8 mouse cellular contexts compared by ENCODE assay signal in genomic region chr2:32574901-32575585, GRCm38 (mm10). TPM values are rescaled to one million over a fixed set of nuclear protein-coding genes. Genes with fewer than 3 reads are reported as not detected.
A peak's percentile ranks its signal among the peaks of the same experiment; 100 is the strongest.
DNase-seq lines count a peak whose midpoint lies in the region; ATAC-seq lines count a peak whose summit lies in the region.

No protein-coding gene starts in this region.

- H3K9me3 ChIP-seq in heart, embryonic 14.5 days (ENCODE audit: control insufficient read depth, low read length) = no peaks in the 10 kb centered on the region
- H3K9me3 ChIP-seq in neural tube, embryonic 15.5 days (replicated peaks) = no peaks in the 10 kb centered on the region

- no peak for ATAC-seq in heart, embryonic 14.5 days (ENCODE audit: insufficient number of reproducible peaks, insufficient read depth, low FRiP score, low read depth)
- ATAC-seq in neural tube, embryonic 15.5 days (ENCODE audit: low FRiP score) = peak; percentile 51; the same call in 1 of the 2 replicates

- peak overlapping the region; percentile 78 for H3K4me2 ChIP-seq in heart, embryonic 14.5 days (ENCODE audit: low read length)
- H3K4me2 ChIP-seq in neural tube, embryonic 15.5 days = peak overlapping the region; percentile 99

- 2% methylated on average over 26 of the region's 26 CpGs for WGBS in heart, embryonic 14.5 days
- WGBS in neural tube, embryonic 15.5 days = 2% methylated on average over 26 of the region's 26 CpGs

- peaks cover 14% of the 10 kb centered on the region; the same call in 1 of the 2 replicates for H3K36me3 ChIP-seq in heart, embryonic 14.5 days (ENCODE audit: control insufficient read depth, insufficient read depth, low read length)
- H3K36me3 ChIP-seq in neural tube, embryonic 15.5 days = peaks cover 4% of the 10 kb centered on the region; the same call in 1 of the 2 replicates

- DNase-seq in urinary bladder, postnatal 25 days (ENCODE audit: low spot score) = peak; percentile 36
- DNase-seq in urinary bladder, adult 2 months (ENCODE audit: low spot score) = no peak
- DNase-seq in embryo, embryonic 10 days (ENCODE audit: low spot score) = peak; percentile 61
- peak; percentile 75 for DNase-seq in layer of hippocampus, adult 11-12 months (ENCODE audit: low spot score)
- peak; percentile 47 to 49 for DNase-seq in lung, adult 18-20 months
- DNase-seq in testis, postnatal 10 days (ENCODE audit: low spot score) = no peak

- H3K4me1 ChIP-seq in heart, embryonic 14.5 days (ENCODE audit: control insufficient read depth in 2 of 2, insufficient read depth in 2 of 2, low read length in 2 of 2) = peaks cover 3 to 17% of the 10 kb centered on the region in 2 experiments; a peak in 3 of 4 replicates
- H3K4me1 ChIP-seq in neural tube, embryonic 15.5 days = peaks cover 40% of the 10 kb centered on the region

- no peak overlapping the region for H3K27ac ChIP-seq in heart, embryonic 14.5 days (replicated peaks in 1 of 2; ENCODE audit: control insufficient read depth in 1 of 2, insufficient read depth in 1 of 2, low read depth in 2 of 2, low read length in 2 of 2)
- H3K27ac ChIP-seq in neural tube, embryonic 15.5 days (replicated peaks) = peak overlapping the region; percentile 51

- peak overlapping the region; percentile 58 for H3K9ac ChIP-seq in heart, embryonic 14.5 days (ENCODE audit: low read length)
- H3K9ac ChIP-seq in neural tube, embryonic 15.5 days (replicated peaks) = peak overlapping the region; percentile 59

- H3K27me3 ChIP-seq in heart, embryonic 14.5 days (ENCODE audit: control insufficient read depth, insufficient read depth, low read length) = peaks cover 28% of the 10 kb centered on the region
- H3K27me3 ChIP-seq in neural tube, embryonic 15.5 days (replicated peaks) = peaks cover 20% of the 10 kb centered on the region; the same call in 1 of the 2 replicates

- peak overlapping the region; percentile 22 to 39 for H3K4me3 ChIP-seq in heart, embryonic 14.5 days (ENCODE audit: control insufficient read depth in 1 of 2, insufficient read depth in 1 of 2, low read depth in 1 of 2, low read length in 2 of 2)
- peak overlapping the region; percentile 51 for H3K4me3 ChIP-seq in neural tube, embryonic 15.5 days (replicated peaks)

RNA-seq across cellular contexts. Expression of gene 9430097D07Rik, which starts 0.4 kb away (rescaled TPM):
- 0.07 TPM in 1 of 2 replicates, not detected in the other for polyA plus RNA-seq in urinary bladder, adult 2 months (2012; rRNA removed)
- 0.13 TPM in 1 of 2 replicates, not detected in the other for polyA plus RNA-seq in heart, embryonic 14.5 days (2014; fragmentation: Nextera tagmentation; extraction: Ambion mirVana)
- polyA plus RNA-seq in neural tube, embryonic 15.5 days (2015; fragmentation: Nextera tagmentation; extraction: Ambion mirVana) = 0.59 and 0.99 TPM in 2 replicates

RNA-seq across cellular contexts. Expression of gene Pip5kl1, which starts 0.4 kb away (rescaled TPM):
- polyA plus RNA-seq in urinary bladder, adult 2 months (2012; rRNA removed) = 0.08 TPM in 1 of 2 replicates, not detected in the other
- 0.19 TPM in 1 of 2 replicates, not detected in the other for polyA plus RNA-seq in heart, embryonic 14.5 days (2014; fragmentation: Nextera tagmentation; extraction: Ambion mirVana)
- polyA plus RNA-seq in neural tube, embryonic 15.5 days (2015; fragmentation: Nextera tagmentation; extraction: Ambion mirVana) = 16.3 and 17.8 TPM in 2 replicates

RNA-seq across cellular contexts. Expression of gene Dpm2, which starts 4.4 kb away (rescaled TPM):
- polyA plus RNA-seq in urinary bladder, adult 2 months (2012; rRNA removed) = 88.5 and 117 TPM in 2 replicates
- polyA plus RNA-seq in heart, embryonic 14.5 days (2014; fragmentation: Nextera tagmentation; extraction: Ambion mirVana) = 72.9 and 85.0 TPM in 2 replicates
- 141 and 147 TPM in 2 replicates for polyA plus RNA-seq in neural tube, embryonic 15.5 days (2015; fragmentation: Nextera tagmentation; extraction: Ambion mirVana)

RNA-seq across cellular contexts. Expression of gene St6galnac4, which starts 11.9 kb away (rescaled TPM):
- polyA plus RNA-seq in urinary bladder, adult 2 months (2012; rRNA removed) = 13.3 and 16.1 TPM in 2 replicates
- polyA plus RNA-seq in heart, embryonic 14.5 days (2014; fragmentation: Nextera tagmentation; extraction: Ambion mirVana) = 33.4 and 35.7 TPM in 2 replicates
- polyA plus RNA-seq in neural tube, embryonic 15.5 days (2015; fragmentation: Nextera tagmentation; extraction: Ambion mirVana) = 43.9 and 44.6 TPM in 2 replicates

RNA-seq across cellular contexts. Expression of gene St6galnac6, which starts 24.5 kb away (rescaled TPM):
- polyA plus RNA-seq in urinary bladder, adult 2 months (2012; rRNA removed) = 20.8 and 33.1 TPM in 2 replicates
- 11.0 and 12.2 TPM in 2 replicates for polyA plus RNA-seq in heart, embryonic 14.5 days (2014; fragmentation: Nextera tagmentation; extraction: Ambion mirVana)
- 13.5 and 14.4 TPM in 2 replicates for polyA plus RNA-seq in neural tube, embryonic 15.5 days (2015; fragmentation: Nextera tagmentation; extraction: Ambion mirVana)

Comparison
In these comparisons a context has a peak if more than half of its experiments do, and no peak if none do; other contexts are left out.
1. DNase-seq: peak in urinary bladder, postnatal 25 days (single experiment), embryo, embryonic 10 days (single experiment), layer of hippocampus, adult 11-12 months (single experiment) and lung, adult 18-20 months (2 of 2); none in urinary bladder, adult 2 months (single experiment) and testis, postnatal 10 days (single experiment).
2. RNA of gene Pip5kl1, which starts 0.4 kb away (polyA plus RNA-seq): 16.3 to 17.8 TPM in neural tube, embryonic 15.5 days; 0.19 TPM in heart, embryonic 14.5 days and 0.08 TPM in urinary bladder, adult 2 months; every median in the first group is over 10 times any median in the second.